Mouse (Mus musculus): ENCODE data around the gene Zfp865. TPM values are rescaled to one million over a fixed set of nuclear protein-coding genes. Genes with fewer than 3 reads are reported as not detected.
A peak's percentile ranks its signal among the peaks of the same experiment; 100 is the strongest.
"Not testable (repeated sequence)": the region's sequence is repeated elsewhere in the genome, so short reads cannot be mapped to it uniquely, and the experiment has no call there.

The Zfp865 gene
- total RNA-seq (2021): 10 to 100 TPM; 12.6 to 13.4 TPM
- long read RNA-seq, experiment 1: 0 reads
- long read RNA-seq, experiment 2, partial matches to known transcripts: 1 of 2 reads
- long read RNA-seq, experiment 2, other reads (novel, unspliced or antisense): 0 of 2 reads

DNA sequence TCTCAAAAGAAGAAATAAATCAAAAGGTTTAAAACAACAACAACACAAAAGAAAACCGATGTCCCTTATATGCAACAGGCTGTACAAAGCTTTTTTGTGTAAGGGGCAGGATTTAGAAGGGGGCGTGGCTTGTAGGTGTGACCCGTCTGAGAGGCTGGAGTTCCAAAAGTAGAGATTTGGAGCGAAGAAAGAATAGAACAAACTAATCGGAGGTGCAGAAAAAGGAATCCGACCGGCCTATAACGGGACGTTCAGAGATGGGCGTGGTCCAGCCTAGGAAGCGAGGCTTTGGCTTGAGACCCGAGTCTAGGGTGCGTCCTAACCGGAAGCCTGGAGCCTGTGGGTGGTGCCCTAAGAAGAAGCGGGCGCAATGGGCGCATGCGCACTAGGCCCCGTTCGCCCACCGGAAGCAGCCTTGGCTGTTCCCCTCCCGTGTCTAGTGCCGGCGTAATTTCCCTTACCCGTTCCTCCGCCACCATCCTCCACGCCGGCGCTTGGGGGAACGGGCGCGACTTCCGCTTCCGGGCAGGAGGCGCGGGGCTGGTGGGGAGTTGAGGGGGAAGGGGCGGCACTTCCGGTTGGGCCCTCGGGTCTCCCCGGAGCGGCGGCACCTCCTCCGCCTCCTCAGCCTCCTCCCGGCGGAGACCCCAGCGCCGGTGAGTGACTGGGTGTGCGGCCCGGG lies at the start of gene Zfp865, which contains the start of gene Ccdc106:
Gene Zfp865 (plus strand): TSS at position 377 of the 682 bp plus-strand sequence.
Gene Ccdc106 (plus strand): TSS at position 554 of the 682 bp plus-strand sequence.
- DNase-seq: peak; percentile 99
- intact Hi-C loops (cut with DNase I; ENCODE audit: low total_unique reads): loop anchor here (5.0 kb wide), 1 partner anchor 32 kb away; the partner anchor contains the start of gene Zfp580

DNA sequence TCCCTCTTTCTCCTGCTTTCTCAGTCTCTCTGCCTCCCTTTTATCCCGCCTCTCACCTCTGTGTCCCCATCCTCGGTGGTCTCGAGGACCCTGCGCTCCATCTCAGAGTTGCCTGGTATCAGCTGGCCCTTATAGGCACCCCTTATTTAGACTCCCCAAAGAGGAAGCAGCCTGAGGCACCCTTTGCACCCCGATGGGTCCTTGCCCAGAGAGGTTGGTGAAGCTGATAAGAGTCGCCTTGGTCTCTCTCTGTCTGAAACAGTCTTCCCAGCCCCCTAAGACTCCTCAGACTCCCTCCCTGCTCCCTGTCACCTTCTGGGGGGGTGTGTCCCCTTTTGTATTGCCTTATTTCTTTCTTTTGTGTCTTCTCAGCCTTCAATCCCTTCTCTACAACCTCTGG lies 49.1 kb upstream of the Zfp865 start, which contains the start of gene Sbk3:
Gene Sbk3 (minus strand): TSS at position 101 of the 400 bp plus-strand sequence.
- intact Hi-C loops (cut with DNase I; ENCODE audit: low total_unique reads): no loop called here
- DNase-seq: no peak

DNA sequence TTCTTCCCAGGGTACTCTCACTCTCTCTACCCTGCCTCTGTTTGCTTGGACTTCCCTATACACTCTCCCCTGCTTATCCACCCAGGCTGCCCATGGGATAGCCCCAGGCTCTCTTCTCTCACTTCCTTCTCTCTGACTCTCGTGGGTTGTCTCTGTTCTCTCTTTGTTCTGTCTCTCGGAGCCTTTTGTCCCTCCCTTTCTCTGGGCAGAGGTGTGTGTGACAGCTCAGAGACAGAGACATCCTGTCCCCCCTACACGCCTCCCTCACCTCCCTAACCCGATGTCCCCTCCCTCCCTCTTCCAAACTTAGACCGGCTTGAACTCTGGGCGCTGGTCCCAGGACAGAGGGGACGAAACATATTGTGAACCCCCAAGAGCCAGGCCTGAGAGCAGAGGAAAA lies 48.5 kb upstream of the Zfp865 start:
- intact Hi-C loops (cut with DNase I; ENCODE audit: low total_unique reads): no loop called here

DNA sequence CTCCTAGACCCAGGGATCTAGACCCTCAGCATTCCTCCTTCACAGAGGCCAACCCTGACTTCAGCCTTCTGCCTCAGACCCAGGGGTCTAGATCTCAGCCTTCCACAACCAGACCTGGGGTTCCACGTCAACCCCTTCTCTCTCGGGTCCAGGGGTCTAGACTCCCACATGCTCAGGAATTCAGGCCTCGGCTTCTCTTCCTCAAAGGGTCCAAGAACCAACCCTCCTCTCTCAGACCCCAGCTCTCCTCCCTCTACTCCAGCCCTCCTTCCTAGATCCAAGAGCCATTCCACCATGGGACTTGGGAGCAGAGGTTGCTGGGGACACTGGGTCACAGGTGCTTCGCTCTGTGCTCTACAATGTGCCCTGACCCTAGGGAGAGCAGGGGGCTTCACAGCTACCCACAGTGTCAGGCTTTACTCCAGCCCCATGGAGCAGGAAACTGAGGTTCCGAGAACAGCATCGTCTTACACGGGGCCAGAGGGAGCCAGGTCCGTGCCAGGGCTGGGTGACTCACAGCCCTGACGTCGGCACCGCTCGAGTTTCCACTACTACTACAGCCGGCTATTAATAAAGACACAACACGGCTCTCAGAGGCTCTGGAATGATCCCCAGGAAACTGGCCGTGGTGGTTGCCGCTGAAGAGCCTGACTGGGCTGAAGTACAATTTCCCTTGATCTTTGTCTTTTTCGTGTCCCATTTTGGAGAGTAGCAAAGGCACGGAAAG lies 47.7 kb upstream of the Zfp865 start:
- intact Hi-C loops (cut with DNase I; ENCODE audit: low total_unique reads): no loop called here
- peak; percentile 82 for DNase-seq

More for the DNA sequence above, 48.5 kb upstream of the Zfp865 start:
- DNase-seq: no peak

DNA sequence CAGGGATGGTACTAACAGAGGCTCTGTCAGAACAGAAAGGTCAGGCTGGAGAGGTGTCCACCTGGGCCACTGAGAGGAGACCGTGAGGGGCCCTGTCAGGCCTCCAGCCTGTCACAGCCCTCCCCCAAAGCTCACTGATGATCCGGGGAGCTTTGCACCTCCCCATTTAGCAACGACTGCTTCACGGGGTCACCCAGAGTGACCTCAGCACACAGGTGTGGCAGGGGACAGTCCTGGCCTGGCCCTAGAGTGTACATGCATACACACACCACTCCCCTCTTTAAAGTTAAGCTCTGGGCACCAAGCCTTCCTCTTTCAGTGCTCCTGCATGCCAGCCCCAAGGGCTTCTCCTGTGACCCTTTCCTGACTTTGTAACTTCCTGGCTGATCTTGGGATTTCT lies 44.7 kb upstream of the Zfp865 start:
- intact Hi-C loops (cut with DNase I; ENCODE audit: low total_unique reads): no loop called here
- no peak for DNase-seq

DNA sequence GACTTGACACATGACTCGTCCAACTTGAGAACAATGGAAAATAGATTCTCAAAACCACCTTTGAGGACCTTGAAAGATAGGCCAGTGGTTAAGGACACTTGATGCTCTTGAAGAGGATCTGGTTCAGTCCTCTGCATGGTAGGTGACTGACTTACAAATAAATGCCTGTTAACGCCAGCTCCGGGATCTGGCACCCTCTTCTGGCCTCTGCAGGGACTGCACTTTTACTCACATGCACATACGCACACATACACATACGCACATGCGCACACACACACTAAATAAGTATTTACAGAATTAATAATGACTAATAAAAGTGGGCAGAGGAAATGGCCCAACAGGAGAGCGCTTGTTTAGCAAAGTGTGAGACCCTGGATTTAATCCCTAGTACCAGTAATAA lies 43.3 kb upstream of the Zfp865 start:
- intact Hi-C loops (cut with DNase I; ENCODE audit: low total_unique reads): no loop called here
- no peak for DNase-seq

DNA sequence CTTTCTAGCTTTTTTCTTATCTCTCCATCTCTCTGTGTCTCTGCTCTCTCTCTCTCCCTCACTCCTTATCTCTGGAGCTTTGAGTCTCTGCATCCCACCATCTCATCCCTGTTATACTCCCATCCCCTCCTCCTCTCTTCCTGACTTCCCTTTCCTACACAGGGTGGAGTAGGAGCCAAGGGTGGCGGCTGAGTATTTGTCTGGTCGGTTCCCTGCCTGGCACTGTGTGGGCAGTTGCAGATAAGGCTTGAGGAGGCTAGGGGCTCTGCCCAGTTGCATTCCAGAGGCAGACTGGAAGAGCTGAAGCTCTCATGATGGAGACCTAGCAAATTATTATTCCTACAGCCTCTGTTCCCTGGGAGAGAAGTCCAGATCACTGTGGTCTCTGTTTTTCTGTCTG lies 31.9 kb upstream of the Zfp865 start:
- intact Hi-C loops (cut with DNase I; ENCODE audit: low total_unique reads): no loop called here
- no peak for DNase-seq

DNA sequence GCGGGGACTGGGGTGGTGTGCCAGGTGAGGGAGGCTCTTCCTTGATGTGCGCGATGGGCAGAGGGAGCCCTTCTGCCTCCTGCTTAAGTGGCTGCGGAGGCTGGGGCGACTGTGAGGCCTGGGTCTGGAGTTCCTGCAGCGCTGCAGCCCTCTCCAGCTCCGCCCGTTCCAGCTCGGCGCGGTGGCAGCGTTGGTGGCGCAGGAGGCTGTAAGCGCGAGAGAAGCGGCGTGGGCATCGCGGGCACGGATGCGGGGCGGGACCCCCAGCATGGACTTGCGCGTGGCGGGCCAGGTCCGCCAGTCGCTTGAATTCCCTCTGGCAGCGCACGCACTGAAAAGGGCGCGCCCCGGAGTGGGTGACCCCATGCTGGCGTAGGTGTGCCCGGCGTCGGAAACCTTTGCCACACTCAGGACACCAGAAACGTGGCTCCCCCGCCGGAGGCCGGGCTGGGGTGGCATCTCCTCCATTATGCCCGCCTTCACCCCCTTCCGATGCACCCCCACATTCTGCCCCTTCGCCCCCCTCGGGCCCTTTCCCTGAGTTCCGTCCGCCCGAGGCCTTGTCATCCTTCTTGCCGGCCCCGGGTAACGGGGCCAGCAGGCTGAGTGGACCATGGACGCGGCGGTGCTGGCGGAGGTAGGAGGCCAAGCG lies 26.7 kb upstream of the Zfp865 start:
- DNase-seq: no peak
- intact Hi-C loops (cut with DNase I; ENCODE audit: low total_unique reads): no loop called here

DNA sequence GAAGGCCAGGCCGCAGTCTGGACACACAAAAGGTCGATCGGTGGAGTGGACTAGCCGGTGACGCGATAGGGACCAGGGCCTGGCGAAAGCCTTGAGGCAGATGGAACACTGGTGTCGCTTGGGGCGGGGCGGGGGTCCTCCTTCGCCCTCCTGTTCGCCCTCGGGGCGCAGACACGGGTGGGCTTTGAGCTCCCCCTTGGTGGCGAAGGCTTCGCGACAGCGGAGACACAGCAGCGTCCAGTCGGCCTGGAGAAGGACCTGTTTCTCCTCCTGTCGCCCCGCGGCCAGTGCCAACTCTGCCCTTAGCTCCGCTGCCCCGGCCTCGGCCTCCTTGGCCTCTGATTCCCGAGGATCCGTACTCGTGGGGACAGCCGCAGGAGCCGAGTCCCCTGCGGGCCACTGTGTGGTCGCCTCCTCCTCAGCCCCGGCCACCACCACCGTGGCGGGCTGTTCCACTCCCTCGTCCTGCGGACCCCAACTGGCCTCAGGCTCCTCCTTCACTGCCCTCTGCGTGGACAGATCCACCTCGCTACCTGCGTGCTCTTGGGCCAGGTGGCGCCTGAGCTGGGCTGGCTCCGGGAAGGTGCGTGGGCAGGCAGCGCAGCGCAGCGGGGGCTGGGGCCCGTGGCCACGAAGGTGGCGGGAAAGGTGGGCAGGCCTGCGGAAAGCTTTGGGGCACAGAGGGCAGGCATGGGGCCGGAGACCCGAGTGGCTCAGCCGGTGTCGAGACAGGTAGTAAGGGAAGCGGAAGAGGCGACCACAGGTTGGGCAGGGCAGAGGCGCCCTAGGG lies 26.0 kb upstream of the Zfp865 start:
- intact Hi-C loops (cut with DNase I; ENCODE audit: low total_unique reads): no loop called here
- DNase-seq: peak; percentile 9

DNA sequence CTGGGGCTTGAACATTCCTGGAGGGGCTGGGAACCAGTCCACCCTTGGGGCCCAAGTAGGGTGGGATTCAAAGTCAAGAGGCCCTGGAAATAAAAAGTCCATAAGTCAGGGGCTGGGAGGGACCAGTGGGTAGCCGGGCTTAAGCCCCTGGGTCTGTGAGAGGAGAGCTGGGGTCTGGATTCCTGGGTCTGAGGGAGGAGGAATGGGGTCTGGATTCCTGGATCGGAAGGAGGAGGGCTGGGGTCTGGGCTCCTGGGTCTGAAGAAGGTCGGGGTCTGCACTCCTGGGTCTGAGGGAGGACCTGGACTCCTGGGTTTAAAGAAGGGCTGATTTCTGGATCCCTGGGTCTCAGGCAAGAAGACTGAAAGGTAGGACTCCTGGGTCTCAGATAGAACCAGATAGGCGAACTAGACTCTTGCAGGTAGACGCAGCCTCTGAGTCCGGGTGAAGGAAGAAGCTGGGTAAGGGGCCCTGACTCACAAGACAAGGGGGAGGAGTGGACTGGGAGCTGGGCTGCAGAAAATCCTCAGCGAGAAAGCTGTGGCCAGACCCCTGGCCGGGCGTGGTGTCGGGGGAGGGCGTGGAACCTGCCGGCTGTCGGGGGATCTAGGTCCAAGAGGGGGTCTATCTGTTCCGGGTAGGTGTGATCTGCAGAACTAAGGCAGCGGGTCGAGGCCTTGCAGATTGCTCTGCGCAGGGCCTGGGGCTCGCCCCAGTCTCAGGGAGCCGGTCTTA lies 24.7 kb upstream of the Zfp865 start:
- intact Hi-C loops (cut with DNase I; ENCODE audit: low total_unique reads): loop anchor here (2.0 kb wide), 1 partner anchor 57 kb away; no protein-coding TSS in a partner anchor
- DNase-seq: no peak

DNA sequence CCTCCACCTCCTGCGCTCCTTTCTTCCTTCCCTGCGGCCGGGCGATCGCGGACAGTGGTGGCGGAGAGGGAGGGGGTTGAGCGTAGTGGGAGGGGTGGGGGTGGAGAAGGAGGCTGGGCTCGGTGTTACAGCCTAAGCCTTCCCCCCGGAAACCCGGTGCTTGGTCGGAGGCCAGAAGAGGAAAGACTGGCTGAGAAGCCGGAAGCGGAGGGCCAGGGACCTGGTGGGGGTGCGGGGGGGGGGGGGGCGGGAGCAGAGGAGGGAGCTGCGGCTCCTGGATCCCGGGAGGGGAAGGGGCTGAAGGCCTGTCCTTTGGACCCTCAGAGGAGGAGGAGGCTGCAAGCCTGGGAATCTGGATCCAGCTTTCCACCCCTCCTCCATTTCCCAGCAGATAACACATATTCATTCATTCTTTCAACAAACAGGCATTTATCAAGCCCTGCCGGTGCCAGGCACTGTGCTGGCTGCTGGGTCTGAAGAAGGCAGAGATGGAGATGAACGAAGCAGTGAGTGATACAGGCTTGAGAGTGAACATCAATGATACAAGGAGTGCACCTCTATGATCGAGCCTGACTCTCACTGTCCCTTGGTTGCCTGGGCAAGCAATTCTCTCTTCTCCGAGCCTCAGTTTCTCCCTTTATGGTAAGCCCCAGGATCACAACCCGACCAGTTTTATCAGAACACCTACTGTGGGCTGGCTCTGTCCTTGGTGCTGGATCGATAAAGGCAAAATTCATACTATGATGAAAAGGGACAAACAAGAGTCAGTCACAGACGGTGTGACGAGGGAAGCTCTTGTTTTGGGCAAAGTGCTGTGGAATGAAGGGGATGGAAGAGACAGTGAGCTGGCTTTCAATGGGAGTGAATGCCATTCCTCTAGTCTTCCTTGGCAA lies 23.9 kb upstream of the Zfp865 start, which contains the start of gene Zfp579:
Gene Zfp579 (minus strand): TSS at position 156 of the 893 bp plus-strand sequence.
- peak; percentile 96 for DNase-seq
- intact Hi-C loops (cut with DNase I; ENCODE audit: low total_unique reads): loop anchor here (2.0 kb wide), 1 partner anchor 57 kb away; no protein-coding TSS in a partner anchor

DNA sequence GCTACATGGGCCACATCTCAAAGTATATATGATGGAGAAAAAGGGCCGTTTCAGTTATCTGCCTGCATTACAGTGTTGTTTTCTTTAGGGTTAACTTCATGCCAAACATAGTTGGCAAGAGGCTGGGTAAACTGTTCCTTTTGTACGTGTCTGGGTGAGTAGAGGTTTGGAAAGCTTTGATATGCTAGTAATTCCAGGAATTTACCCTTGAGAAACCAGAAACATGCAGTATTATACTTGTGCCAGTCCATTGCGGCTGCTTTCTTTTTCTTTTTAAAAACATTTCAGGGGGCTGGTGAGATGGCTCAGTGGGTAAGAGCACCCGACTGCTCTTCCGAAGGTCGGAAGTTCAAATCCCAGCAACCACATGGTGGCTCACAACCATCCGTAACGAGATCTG lies 23.2 kb upstream of the Zfp865 start:
- intact Hi-C loops (cut with DNase I; ENCODE audit: low total_unique reads): loop anchor here (2.0 kb wide), 1 partner anchor 56 kb away; no protein-coding TSS in a partner anchor
- no peak for DNase-seq

DNA sequence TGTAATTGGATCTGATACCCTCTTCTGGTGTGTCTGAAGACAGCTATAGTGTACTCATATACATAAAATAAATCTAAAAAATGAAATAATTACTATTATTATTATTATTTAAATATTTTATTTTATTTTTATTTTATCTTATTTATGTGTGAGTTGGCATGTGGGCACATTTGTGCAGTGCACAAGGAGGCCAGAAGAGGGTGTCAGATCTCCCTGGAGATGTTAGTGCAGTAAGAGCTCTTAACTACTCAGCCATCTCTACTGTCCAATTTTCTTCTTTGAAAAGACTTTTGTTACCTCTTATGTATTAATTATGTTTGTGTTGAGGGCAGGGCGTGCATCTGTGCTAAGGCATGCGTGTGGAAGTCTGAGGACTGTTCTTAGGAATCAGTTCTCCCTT lies 20.3 kb upstream of the Zfp865 start:
- no peak for DNase-seq
- intact Hi-C loops (cut with DNase I; ENCODE audit: low total_unique reads): no loop called here

DNA sequence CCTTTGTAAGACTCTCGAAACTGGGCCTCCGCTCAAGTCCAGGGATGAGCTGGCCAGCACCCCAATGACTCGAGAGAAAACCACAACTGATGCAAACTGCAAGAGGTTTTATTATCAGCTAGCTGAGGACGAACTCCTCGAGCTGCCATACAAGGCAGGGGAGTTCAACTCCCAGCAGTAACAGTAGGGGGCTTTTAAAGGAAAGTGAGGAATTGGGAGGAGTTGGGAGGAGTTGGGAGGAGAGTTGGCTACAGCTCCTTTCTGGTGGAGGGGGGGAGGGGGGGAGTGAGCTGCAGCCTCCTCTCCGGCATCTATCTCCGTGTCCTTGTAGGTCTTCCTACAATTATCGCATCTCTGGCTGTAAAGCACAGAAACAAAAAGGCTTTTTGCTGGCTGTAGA lies 17.3 kb upstream of the Zfp865 start:
- intact Hi-C loops (cut with DNase I; ENCODE audit: low total_unique reads): not testable (repeated sequence)

DNA sequence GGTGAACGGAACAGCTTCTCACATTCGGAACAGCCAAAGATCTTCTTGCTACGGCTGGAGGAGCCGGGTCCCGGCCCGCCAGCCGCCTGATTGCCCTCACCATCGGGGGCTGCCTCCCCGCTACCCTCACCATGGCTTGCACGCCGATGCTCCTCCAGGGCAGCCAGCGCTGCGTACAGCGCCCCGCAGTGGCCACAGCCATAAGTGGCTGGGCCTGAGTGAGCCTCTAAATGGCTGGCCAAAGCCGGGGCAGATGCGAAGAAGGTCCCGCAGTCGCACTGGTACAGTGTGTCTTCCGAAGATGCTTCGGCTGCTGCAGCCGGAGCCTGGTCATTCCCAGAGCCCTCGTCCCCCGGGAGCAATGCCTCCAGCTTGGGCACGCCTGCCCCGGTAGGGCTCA lies 11.9 kb upstream of the Zfp865 start:
- intact Hi-C loops (cut with DNase I; ENCODE audit: low total_unique reads): no loop called here

More for the DNA sequence above, 17.3 kb upstream of the Zfp865 start:
- not testable (repeated sequence) for DNase-seq

DNA sequence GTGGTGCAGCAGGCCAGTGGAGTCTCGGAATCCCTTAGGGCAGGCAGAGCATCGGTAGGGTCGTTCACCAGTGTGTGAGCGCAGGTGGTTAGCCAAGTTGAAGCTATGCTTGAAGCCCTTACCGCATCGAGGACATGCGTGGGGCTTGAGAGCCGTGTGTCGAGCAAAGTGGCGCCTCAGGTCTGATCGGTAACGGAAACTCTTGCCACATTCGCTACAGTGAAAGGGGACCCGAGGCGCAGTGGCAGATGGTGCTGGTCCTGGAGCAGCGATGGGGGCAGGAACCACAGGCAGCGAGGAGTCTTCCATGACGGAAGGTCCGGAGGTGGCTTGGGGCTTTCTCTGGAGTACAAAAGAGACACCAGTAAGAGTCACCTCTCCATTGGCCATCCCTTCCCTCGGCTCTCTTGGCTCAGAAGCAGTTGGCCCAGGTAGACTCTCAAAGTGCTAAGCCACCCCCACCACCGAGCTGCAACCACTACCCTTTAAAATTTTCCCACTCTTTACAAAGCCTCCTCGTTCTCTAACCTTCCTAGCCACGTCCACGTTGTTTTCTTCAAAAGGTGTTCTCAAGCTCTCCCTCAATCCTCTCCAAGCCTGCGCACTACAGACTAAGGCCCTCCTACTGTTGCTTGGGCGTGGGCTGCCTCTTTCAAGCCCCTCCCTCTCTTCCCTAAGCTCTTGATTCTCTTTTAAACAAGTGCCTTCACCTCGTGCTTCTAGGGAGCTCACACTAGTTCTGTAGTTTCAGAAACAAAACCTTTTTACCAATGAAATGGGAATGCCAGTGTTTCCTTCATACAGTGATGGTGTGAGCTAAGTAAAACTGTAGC lies 7.3 kb upstream of the Zfp865 start:
- intact Hi-C loops (cut with DNase I; ENCODE audit: low total_unique reads): no loop called here
- no peak for DNase-seq

More for the DNA sequence above, 11.9 kb upstream of the Zfp865 start:
- no peak for DNase-seq
